Mouse (Mus musculus) MEL (cell line): Measurements from ENCODE around the gene Pbx4. TPM values are rescaled to one million over a fixed set of nuclear protein-coding genes. Genes with fewer than 3 reads are reported as not detected.

ENCODE experiments used
- DNase-seq: peaks from one replicate; pipeline ENCODE4 v3.0.0; 2011; ENCODE audit warnings: low read depth, low spot score
- H3K27ac ChIP-seq: 2 replicates; pipeline ENCODE4 v1.5.1; 2012; ENCODE audit warnings: low read depth, mild to moderate bottlenecking, control low read depth, low read length, moderate library complexity; ENCODE audit not compliant: control insufficient read depth
- H3K27me3 ChIP-seq, 2 experiments: fragments of 150-350 bp in 1 of 2; sonication (generic) in 1 of 2; 2 replicates each; pipeline ENCODE4 v1.6.1; 2012; ENCODE audit warnings: low read length in 2 of 2, mild to moderate bottlenecking in 2 of 2, improper control_type of control experiment in 1 of 2, moderate library complexity in 1 of 2; ENCODE audit not compliant: insufficient read depth in 2 of 2, control insufficient read depth in 1 of 2
- H3K36me3 ChIP-seq, 2 experiments: 2 replicates each; pipeline ENCODE4 v1.6.1; 2012 to 2014; ENCODE audit warnings: low read length in 2 of 2, improper control_type of control experiment in 1 of 2, inconsistent platforms in 1 of 2, mild to moderate bottlenecking in 1 of 2; ENCODE audit not compliant: insufficient read depth in 2 of 2, control insufficient read depth in 1 of 2
- H3K4me1 ChIP-seq, 2 experiments: fragments of 150-350 bp in 1 of 2; sonication (generic) in 1 of 2; 2 replicates each; pipeline ENCODE4 v1.6.1; 2012; ENCODE audit warnings: low read length in 2 of 2, improper control_type of control experiment in 1 of 2, mild to moderate bottlenecking in 1 of 2; ENCODE audit not compliant: insufficient read depth in 2 of 2, control insufficient read depth in 1 of 2
- H3K4me3 ChIP-seq, 2 experiments: fragments of 150-350 bp in 1 of 2; sonication (generic) in 1 of 2; 2 replicates each; pipeline ENCODE4 v1.5.1; 2012; ENCODE audit warnings: low read depth in 2 of 2, low read length in 2 of 2, mild to moderate bottlenecking in 2 of 2, moderate library complexity in 2 of 2, control low read depth in 1 of 2, improper control_type of control experiment in 1 of 2; ENCODE audit not compliant: control insufficient read depth in 1 of 2, insufficient read depth in 1 of 2
- H3K79me2 ChIP-seq: 2 replicates; pipeline ENCODE4 v1.6.1; 2012; ENCODE audit warnings: mild to moderate bottlenecking, low read length, moderate library complexity; ENCODE audit not compliant: control insufficient read depth, poor library complexity, insufficient read depth
- H3K9ac ChIP-seq: 2 replicates; pipeline ENCODE4 v1.6.1; 2012; ENCODE audit warnings: low read depth, mild to moderate bottlenecking, control low read depth, low read length, moderate library complexity; ENCODE audit not compliant: control insufficient read depth, poor library complexity, severe bottlenecking
- H3K9me3 ChIP-seq: fragments of 150-350 bp; sonication (generic); replicated peaks from 2 replicates; pipeline ENCODE4 v1.6.1; 2012; ENCODE audit warnings: mild to moderate bottlenecking, low read length, improper control_type of control experiment, moderate library complexity; ENCODE audit not compliant: insufficient read depth
- CHD2 ChIP-seq: IDR thresholded peaks from 2 replicates; pipeline ENCODE4 v1.6.1; 2011; ENCODE audit warnings: low read length, improper control_type of control experiment
- E2F4 ChIP-seq: IDR thresholded peaks from 2 replicates; pipeline ENCODE4 v1.6.1; 2011; ENCODE audit warnings: low read depth, low read length, improper control_type of control experiment, borderline replicate concordance
- ELF1 ChIP-seq: IDR thresholded peaks from 2 replicates; pipeline ENCODE4 v1.6.1; 2014; ENCODE audit warnings: low read depth, mild to moderate bottlenecking, inconsistent platforms, low read length, improper control_type of control experiment, moderate library complexity
- GATA1 ChIP-seq: IDR thresholded peaks from 2 replicates; pipeline ENCODE4 v1.6.1; 2011; ENCODE audit warnings: low read depth, low read length, improper control_type of control experiment
- HCFC1 ChIP-seq: IDR thresholded peaks from 2 replicates; pipeline ENCODE4 v1.6.1; 2012; ENCODE audit warnings: low read depth, mild to moderate bottlenecking, inconsistent platforms, low read length, improper control_type of control experiment, moderate library complexity
- KAT2A ChIP-seq: conservative IDR thresholded peaks from 2 replicates; pipeline ENCODE4 v1.6.1; 2012; ENCODE audit warnings: low read depth, low read length, improper control_type of control experiment, inconsistent platforms
- MAZ ChIP-seq: IDR thresholded peaks from 2 replicates; pipeline ENCODE4 v1.6.1; 2012; ENCODE audit warnings: low read depth, mild to moderate bottlenecking, inconsistent platforms, low read length, improper control_type of control experiment
- MXI1 ChIP-seq: IDR thresholded peaks from 2 replicates; pipeline ENCODE4 v1.6.1; 2011; ENCODE audit warnings: mild to moderate bottlenecking, low read depth, low read length, improper control_type of control experiment
- MYC ChIP-seq: IDR thresholded peaks from 2 replicates; pipeline ENCODE4 v1.6.1; 2011; ENCODE audit warnings: low read depth, mild to moderate bottlenecking, low read length, improper control_type of control experiment, moderate library complexity
- SMC3 ChIP-seq: IDR thresholded peaks from 2 replicates; pipeline ENCODE4 v1.6.1; 2011; ENCODE audit warnings: low read depth, low read length, improper control_type of control experiment
- TCF12 ChIP-seq: IDR thresholded peaks from 2 replicates; pipeline ENCODE4 v1.6.1; 2014; ENCODE audit warnings: low read depth, mild to moderate bottlenecking, inconsistent platforms, low read length, improper control_type of control experiment, moderate library complexity
- UBTF ChIP-seq: IDR thresholded peaks from 2 replicates; pipeline ENCODE4 v1.6.1; 2012; ENCODE audit warnings: low read depth, mild to moderate bottlenecking, inconsistent platforms, low read length, improper control_type of control experiment, moderate library complexity, borderline replicate concordance; ENCODE audit not compliant: insufficient read depth
- polyA plus RNA-seq, 2 experiments: library from polyadenylated mRNA; stranded (reverse) in 1 of 2; unstranded in 1 of 2; fragments of >175 nt in 1 of 2; fragments of >200 nt in 1 of 2; gene quantifications; 2 replicates each; pipeline versions ENCODE4 v1.2.1 to v1.2.4; 2012; ENCODE audit warnings: low replicate concordance in 2 of 2, low read depth in 1 of 2; ENCODE audit not compliant: insufficient read length in 2 of 2, insufficient read depth in 1 of 2, missing spikeins in 1 of 2
- total RNA-seq: library from RNA; depleted of rRNA; stranded (reverse); fragments of 300-350 nt; gene quantifications from 2 replicates; pipeline ENCODE4 v1.2.3, GENCODE M21; 2012

The Pbx4 gene
- total and polyA plus RNA-seq, 3 experiments, result 9.3 to 15.6 TPM; not detected in 1

GRCm38 (mm10) chr8:69911917-69912316 is 79.6 kb downstream of the Pbx4 start:
- Histone ChIP-seq H3K4me1 (no peaks in the 10 kb centered on the region), H3K27ac (no peak overlapping the region), H3K79me2 (no peaks in the 10 kb centered on the region), H3K9ac (no peak overlapping the region), H3K4me3 (no peak overlapping the region), H3K9me3 (no peaks in the 10 kb centered on the region), H3K36me3 (peaks cover 0 to 8% of the 10 kb centered on the region in 2 experiments; a peak in 2 of 4 replicates), H3K27me3 (no peaks in the 10 kb centered on the region)
- TF ChIP-seq E2F4 (no peak), TCF12 (no peak), MAZ (no peak), SMC3 (no peak), HCFC1 (no peak), GATA1 (no peak), MXI1 (no peak)
- DNase-seq, result no peak

DNA sequence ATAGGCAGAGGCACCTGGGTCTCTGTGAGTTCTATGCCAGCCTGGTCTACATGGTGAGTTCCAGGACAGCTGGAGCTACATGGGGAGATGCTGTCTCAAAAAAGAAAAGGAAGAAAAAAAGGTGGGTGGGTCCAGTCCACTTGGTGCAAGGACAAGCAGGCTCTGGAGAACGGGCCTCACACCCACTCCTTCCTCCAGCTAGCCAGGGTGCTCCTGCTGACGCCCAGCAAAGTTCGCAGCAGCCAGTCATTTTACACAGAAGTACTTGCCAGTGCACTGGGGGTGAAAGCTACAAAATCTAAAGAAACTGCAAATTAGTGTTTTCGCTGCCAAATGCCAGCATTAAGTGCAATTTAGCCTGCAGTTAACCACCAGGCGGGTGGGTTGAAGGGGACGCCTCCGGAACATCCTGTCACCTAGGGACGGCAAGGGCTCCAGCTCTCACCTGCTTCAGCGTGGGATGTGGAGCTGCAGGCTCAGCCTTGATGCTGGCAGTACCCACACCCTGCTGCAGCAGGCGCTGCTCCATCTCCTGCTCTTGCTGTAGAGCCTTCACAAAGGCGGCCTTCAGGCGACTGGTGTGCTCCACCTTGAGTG is 80.3 kb downstream of the Pbx4 start:
- no peaks in the 10 kb centered on the region for H3K4me1 ChIP-seq
- TF ChIP-seq UBTF, result no peak
- TF ChIP-seq ELF1, result no peak
- no peak for TF ChIP-seq KAT2A
- no peak for TF ChIP-seq MYC
- no peak for DNase-seq
- H3K27me3 ChIP-seq, result no peaks in the 10 kb centered on the region
- H3K9me3 ChIP-seq, result no peaks in the 10 kb centered on the region
- no peak overlapping the region for H3K4me3 ChIP-seq
- peaks cover 0 to 9% of the 10 kb centered on the region in 2 experiments; a peak in 2 of 4 replicates for H3K36me3 ChIP-seq
- no peak overlapping the region for H3K9ac ChIP-seq
- H3K27ac ChIP-seq, result no peak overlapping the region
- H3K79me2 ChIP-seq, result no peaks in the 10 kb centered on the region

DNA sequence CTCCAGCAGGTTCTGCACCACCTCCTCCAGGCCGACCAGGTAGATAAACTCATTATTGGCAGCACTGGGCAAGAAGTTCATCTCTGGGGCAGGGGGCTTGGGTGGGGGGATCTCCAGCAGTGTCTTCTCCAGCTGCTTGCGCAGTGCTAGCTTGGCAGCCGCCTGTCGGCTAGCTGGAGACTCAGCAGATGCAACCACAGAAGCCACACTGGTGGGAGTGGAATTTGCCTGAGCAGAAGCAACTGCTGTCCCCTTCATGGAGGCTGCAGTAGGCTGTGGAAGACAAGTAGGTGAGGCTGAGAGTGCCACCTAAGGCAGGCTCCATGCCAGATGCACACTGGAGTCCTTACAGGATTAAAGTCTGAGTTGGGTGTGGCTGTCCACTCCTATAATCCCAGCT is 82.2 kb downstream of the Pbx4 start:
- Histone ChIP-seq H3K27me3 (no peaks in the 10 kb centered on the region), H3K9ac (no peak overlapping the region)

More for the DNA sequence above, 82.2 kb downstream of the Pbx4 start:
- H3K79me2 ChIP-seq, result peaks cover 6% of the 10 kb centered on the region; the same call in 1 of the 2 replicates
- peaks cover 3 to 6% of the 10 kb centered on the region in 2 experiments for H3K4me1 ChIP-seq
- H3K9me3 ChIP-seq, result no peaks in the 10 kb centered on the region
- no peak for TF ChIP-seq CHD2
- no peak overlapping the region for H3K27ac ChIP-seq
- no peak for DNase-seq
- H3K4me3 ChIP-seq, result no peak overlapping the region
- H3K36me3 ChIP-seq, result peaks cover 4 to 9% of the 10 kb centered on the region in 2 experiments
